Mouse (Mus musculus) spleen, adult 2 months (tissue): ENCODE results near the gene Nipa2.

Experiments
- CTCF ChIP-seq: fragments of 200-500 bp; IDR thresholded peaks from 2 replicates; pipeline ENCODE4 v1.5.1; 2011; ENCODE audit warnings: mild to moderate bottlenecking, inconsistent platforms; ENCODE audit not compliant: insufficient read depth, insufficient read length, insufficient replicate concordance; ENCODE audit errors: extremely low read depth
- POLR2A ChIP-seq: fragments of 200-500 bp; IDR thresholded peaks from 2 replicates; pipeline ENCODE4 v1.6.1; 2011; ENCODE audit warnings: low read depth, low read length, inconsistent platforms

DNA sequence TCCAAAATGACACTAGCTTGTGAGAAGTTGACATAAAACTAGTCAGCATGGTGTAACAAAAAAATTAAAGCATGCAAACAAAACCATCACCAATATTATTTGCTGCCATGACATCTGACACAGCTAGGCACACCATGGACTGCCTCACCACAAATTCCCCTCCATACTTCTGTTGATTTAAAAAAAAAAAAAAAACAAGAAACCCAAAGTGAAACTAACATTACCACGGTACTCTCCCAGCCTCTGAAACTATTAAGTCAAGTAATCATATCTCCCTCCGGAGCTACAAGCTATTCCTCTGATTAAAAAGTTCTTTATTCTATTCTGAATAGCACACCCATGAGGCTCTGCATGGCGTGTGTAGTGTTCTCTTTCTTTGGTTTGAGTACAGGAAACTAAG lies 5.1 kb downstream of the Nipa2 start:
- TF ChIP-seq POLR2A (no peak), CTCF (no peak)
